Mouse (Mus musculus) forebrain, postnatal 0 days (tissue): Measurements from ENCODE around the gene Stxbp3. TPM values are rescaled to one million over a fixed set of nuclear protein-coding genes. Genes with fewer than 3 reads are reported as not detected.

Experiments
- ATAC-seq: fragments of 200-750 bp; cut with Nextera tagmentation; 2 replicates; pipeline ENCODE4 v1.8.0; 2017; ENCODE audit warnings: mild to moderate bottlenecking, moderate library complexity
- DNase-seq: peaks from one replicate; pipeline ENCODE4 v3.0.0-alpha.2; 2015
- H3K27ac ChIP-seq: fragments of 300-500 bp; sonication (generic); 2 replicates; pipeline ENCODE4 v1.5.1; 2014; ENCODE audit warnings: low read depth, mild to moderate bottlenecking, antibody characterized with exemption, low read length, moderate library complexity, mixed read lengths
- H3K27me3 ChIP-seq: fragments of 300-500 bp; sonication (generic); 2 replicates; pipeline ENCODE4 v1.6.1; 2014; ENCODE audit warnings: mild to moderate bottlenecking, low read length, mixed read lengths; ENCODE audit not compliant: insufficient read depth
- H3K36me3 ChIP-seq: fragments of 300-500 bp; sonication (generic); 2 replicates; pipeline ENCODE4 v1.6.1; 2014; ENCODE audit warnings: mild to moderate bottlenecking, moderate library complexity; ENCODE audit not compliant: insufficient read depth
- H3K4me1 ChIP-seq: fragments of 300-500 bp; sonication (generic); 2 replicates; pipeline ENCODE4 v1.6.1; 2014; ENCODE audit warnings: antibody characterized with exemption; ENCODE audit not compliant: insufficient read depth
- H3K4me2 ChIP-seq: fragments of 300-500 bp; sonication (generic); 2 replicates; pipeline ENCODE4 v1.6.1; 2014; ENCODE audit warnings: low read depth, mild to moderate bottlenecking, moderate library complexity
- H3K4me3 ChIP-seq: fragments of 300-500 bp; sonication (generic); 2 replicates; pipeline ENCODE4 v1.5.1; 2014; ENCODE audit warnings: low read depth, low read length, mixed read lengths
- H3K9ac ChIP-seq: fragments of 300-500 bp; sonication (generic); 2 replicates; pipeline ENCODE4 v1.6.1; 2014; ENCODE audit warnings: mild to moderate bottlenecking
- H3K9me3 ChIP-seq: fragments of 300-500 bp; sonication (generic); 2 replicates; pipeline ENCODE4 v1.6.1; 2016; ENCODE audit warnings: low read length
- CTCF ChIP-seq: sonication (generic); IDR thresholded peaks from 2 replicates; pipeline ENCODE4 v1.5.1; 2016; ENCODE audit warnings: antibody characterized with exemption, control low read depth, low read depth
- WGBS: fragments of 180-500 bp; shearing (Covaris S2); extraction: QIAGEN DNeasy Blood & Tissue Kit; methylation state at CpG from one replicate; pipeline ENCODE4 v1.1.7; 2014; 5-methylcytosine and 5-hydroxymethylcytosine counted together
- polyA plus RNA-seq: library from polyadenylated mRNA; unstranded; fragments of >200 nt; fragmentation: Nextera tagmentation; extraction: Ambion mirVana; gene quantifications from 2 replicates; pipeline ENCODE4 v1.2.1, GENCODE M21; 2015
- total RNA-seq: library from RNA; depleted of rRNA; stranded (reverse); fragments of >200 nt; gene quantifications from 2 replicates; pipeline ENCODE4 v1.2.3, GENCODE M21; 2014

Gene Stxbp3
- total and polyA plus RNA-seq, 2 experiments from 2014 or later, result 9.7 to 11.2 TPM

GRCm38 (mm10) chr3:108788455-108788794 lies 51.9 kb downstream of the Stxbp3 start:
- Histone ChIP-seq H3K4me1 (0 out of 2 replicates have a peak, but pooled peaks cover 2% of the 10 kb centered on the region), H3K36me3 (no peaks in the 10 kb centered on the region), H3K27me3 (no peaks in the 10 kb centered on the region), H3K4me2 (no peak overlapping the region), H3K9me3 (no peaks in the 10 kb centered on the region), H3K27ac (no peak overlapping the region), H3K9ac (no peak overlapping the region), H3K4me3 (no peak overlapping the region)
- 88% methylated on average over 4 of the region's 4 CpGs for WGBS
- DNase-seq (no peak), ATAC-seq (no peak)
- TF ChIP-seq CTCF, result no peak

- no peak overlapping the region for H3K4me2 ChIP-seq
- no peak for DNase-seq
- H3K27ac ChIP-seq, result no peak overlapping the region
- no peak overlapping the region for H3K9ac ChIP-seq
- no peaks in the 10 kb centered on the region for H3K36me3 ChIP-seq
- no peak for ATAC-seq
- H3K27me3 ChIP-seq, result no peaks in the 10 kb centered on the region
- 0 out of 2 replicates have a peak, but pooled peaks cover 2% of the 10 kb centered on the region for H3K4me1 ChIP-seq
- H3K9me3 ChIP-seq, result no peaks in the 10 kb centered on the region
- WGBS, result 78% methylated on average over 12 of the region's 12 CpGs
- no peak overlapping the region for H3K4me3 ChIP-seq
- TF ChIP-seq CTCF, result no peak
Observed at GRCm38 (mm10) chr3:108787754-108788454, 52.4 kb downstream of the Stxbp3 start.

DNA sequence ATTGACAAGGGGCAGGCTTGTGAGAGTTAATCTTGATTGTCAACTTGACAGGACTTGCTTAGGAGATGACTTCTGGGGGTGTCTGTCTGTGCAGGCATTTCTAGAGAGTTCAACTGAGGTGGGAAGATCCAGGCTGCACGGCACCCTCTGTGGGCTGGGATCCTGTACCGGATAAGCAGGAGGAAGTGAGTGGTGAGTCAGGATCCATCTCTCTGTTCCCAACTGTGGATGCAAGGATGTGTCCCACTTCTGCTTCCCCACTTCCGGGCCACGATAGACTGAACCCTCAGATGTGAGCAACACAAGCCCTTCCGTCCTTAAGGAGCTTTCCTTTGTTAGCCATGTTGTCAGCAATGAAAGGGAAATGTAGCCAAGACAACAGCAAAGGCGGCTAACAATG lies 53.8 kb downstream of the Stxbp3 start:
- no peak for ATAC-seq
- Histone ChIP-seq H3K27me3 (no peaks in the 10 kb centered on the region), H3K9me3 (no peaks in the 10 kb centered on the region), H3K4me1 (peaks cover 4% of the 10 kb centered on the region), H3K9ac (no peak overlapping the region), H3K27ac (no peak overlapping the region), H3K4me2 (no peak overlapping the region), H3K36me3 (no peaks in the 10 kb centered on the region), H3K4me3 (no peak overlapping the region)
- WGBS, result 65% methylated on average over 6 of the region's 6 CpGs
- no peak for TF ChIP-seq CTCF
- no peak for DNase-seq

DNA sequence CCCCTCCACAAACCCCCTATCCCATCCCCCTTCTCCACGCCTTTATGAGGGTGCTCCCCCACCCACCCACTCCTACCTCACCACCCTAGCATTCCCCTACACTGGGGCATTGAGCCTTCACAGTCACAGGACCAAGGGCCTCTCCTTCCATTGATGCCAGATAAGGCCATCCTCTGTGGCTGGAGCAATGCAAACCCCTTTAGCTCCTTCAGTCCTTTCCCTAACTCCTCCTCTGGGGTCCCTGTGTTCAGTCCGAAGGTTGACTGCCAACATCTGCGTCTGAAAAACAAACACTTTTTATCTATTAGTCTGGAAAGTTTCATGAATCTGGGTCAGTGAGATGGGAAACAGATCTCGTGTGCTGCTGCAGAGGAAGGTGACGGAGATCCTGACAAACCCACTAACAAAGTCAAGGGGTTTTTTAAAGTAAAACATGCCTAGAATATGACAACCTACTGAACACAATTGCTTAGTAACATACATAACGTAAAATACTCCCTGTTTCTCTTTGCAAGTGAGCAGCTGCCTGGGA lies 57.9 kb downstream of the Stxbp3 start:
- Histone ChIP-seq H3K9me3 (no peaks in the 10 kb centered on the region), H3K36me3 (no peaks in the 10 kb centered on the region), H3K27ac (no peak overlapping the region), H3K4me2 (no peak overlapping the region), H3K4me3 (no peak overlapping the region), H3K9ac (no peak overlapping the region), H3K27me3 (no peaks in the 10 kb centered on the region), H3K4me1 (peaks cover 11% of the 10 kb centered on the region)
- DNase-seq (no peak), ATAC-seq (no peak)
- TF ChIP-seq CTCF, result no peak
- 78% methylated on average over 6 of the region's 6 CpGs for WGBS

DNA sequence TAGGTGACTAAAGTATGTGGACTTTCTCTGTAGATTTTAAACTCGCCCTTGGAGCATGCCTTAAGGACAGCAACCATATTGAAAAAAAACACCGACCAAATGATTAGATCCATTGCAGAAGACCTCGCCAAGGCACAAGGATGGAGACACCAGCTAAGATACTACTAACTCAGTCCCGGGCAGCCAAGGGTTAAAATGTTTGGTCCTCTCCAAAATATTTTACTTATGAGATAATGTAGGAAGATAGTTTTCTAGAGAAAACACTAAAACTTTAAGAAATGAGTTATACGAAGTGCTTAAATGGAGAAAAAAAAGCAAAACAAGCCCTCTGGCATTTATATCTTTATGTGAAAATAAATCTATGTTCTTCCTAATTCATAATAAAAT lies 58.4 kb downstream of the Stxbp3 start:
- no peak overlapping the region for H3K4me3 ChIP-seq
- WGBS, result 71% methylated on average over 5 of the region's 5 CpGs

GRCm38 (mm10) chr3:108781238-108781883 lies 59.0 kb downstream of the Stxbp3 start:
- Histone ChIP-seq H3K4me1 (peaks cover 11% of the 10 kb centered on the region), H3K4me3 (no peak overlapping the region), H3K9me3 (no peaks in the 10 kb centered on the region), H3K9ac (no peak overlapping the region), H3K27me3 (no peaks in the 10 kb centered on the region), H3K36me3 (no peaks in the 10 kb centered on the region), H3K27ac (0 out of 2 replicates have a peak overlapping the region, but pooled peaks have one; percentile 21), H3K4me2 (no peak overlapping the region)
- ATAC-seq, result peak; percentile 90
- DNase-seq, result peak; percentile 47
- WGBS, result 54% methylated on average over 10 of the region's 10 CpGs
- TF ChIP-seq CTCF, result no peak

More for the DNA sequence above, 58.4 kb downstream of the Stxbp3 start:
- Histone ChIP-seq H3K4me2 (no peak overlapping the region), H3K9me3 (no peaks in the 10 kb centered on the region), H3K9ac (no peak overlapping the region), H3K36me3 (no peaks in the 10 kb centered on the region), H3K4me1 (peaks cover 11% of the 10 kb centered on the region), H3K27me3 (no peaks in the 10 kb centered on the region), H3K27ac (no peak overlapping the region)
- no peak for DNase-seq
- TF ChIP-seq CTCF, result no peak
- ATAC-seq, result peak; percentile 5; the same call in 1 of the 2 replicates

GRCm38 (mm10) chr3:108778761-108779540 lies 61.4 kb downstream of the Stxbp3 start:
- WGBS, result 74% methylated on average over 4 of the region's 4 CpGs

More at GRCm38 (mm10) chr3:108778761-108779540, 61.4 kb downstream of the Stxbp3 start:
- H3K27me3 ChIP-seq, result no peaks in the 10 kb centered on the region
- no peaks in the 10 kb centered on the region for H3K36me3 ChIP-seq
- H3K9ac ChIP-seq, result no peak overlapping the region
- no peak overlapping the region for H3K4me3 ChIP-seq
- no peak overlapping the region for H3K4me2 ChIP-seq
- no peaks in the 10 kb centered on the region for H3K9me3 ChIP-seq
- TF ChIP-seq CTCF, result no peak
- no peak for DNase-seq
- H3K27ac ChIP-seq, result no peak overlapping the region
- H3K4me1 ChIP-seq, result peaks cover 11% of the 10 kb centered on the region
- ATAC-seq, result no peak
